Mouse (Mus musculus) E14TG2a.4 (cell line): Measurements from ENCODE around the gene D130043K22Rik.

ENCODE experiments used
- CTCF ChIP-seq: conservative IDR thresholded peaks from 2 replicates; pipeline ENCODE4 v1.5.1; 2014; ENCODE audit warnings: low read length
- NANOG ChIP-seq: IDR thresholded peaks from 2 replicates; pipeline ENCODE4 v1.6.1; 2014; ENCODE audit warnings: borderline replicate concordance, low read length, mixed read lengths

GRCm38 (mm10) chr13:24879359-24880040 is 34.6 kb downstream of the D130043K22Rik start:
- TF ChIP-seq CTCF (no peak), NANOG (no peak)
